Mouse (Mus musculus) spleen, adult 2 months (tissue): Measurements from ENCODE around the gene Tmem189.

Source experiments
- CTCF ChIP-seq: fragments of 200-500 bp; IDR thresholded peaks from 2 replicates; pipeline ENCODE4 v1.5.1; 2011; ENCODE audit warnings: mild to moderate bottlenecking, inconsistent platforms; ENCODE audit not compliant: insufficient read depth, insufficient read length, insufficient replicate concordance; ENCODE audit errors: extremely low read depth
- POLR2A ChIP-seq: fragments of 200-500 bp; IDR thresholded peaks from 2 replicates; pipeline ENCODE4 v1.6.1; 2011; ENCODE audit warnings: low read depth, low read length, inconsistent platforms

GRCm38 (mm10) chr2:167621255-167622087 is 68.2 kb downstream of the Tmem189 start:
- TF ChIP-seq CTCF = no peak
- TF ChIP-seq POLR2A = no peak
